Mouse (Mus musculus): ENCODE measurements around the gene Dlx6.

DNA sequence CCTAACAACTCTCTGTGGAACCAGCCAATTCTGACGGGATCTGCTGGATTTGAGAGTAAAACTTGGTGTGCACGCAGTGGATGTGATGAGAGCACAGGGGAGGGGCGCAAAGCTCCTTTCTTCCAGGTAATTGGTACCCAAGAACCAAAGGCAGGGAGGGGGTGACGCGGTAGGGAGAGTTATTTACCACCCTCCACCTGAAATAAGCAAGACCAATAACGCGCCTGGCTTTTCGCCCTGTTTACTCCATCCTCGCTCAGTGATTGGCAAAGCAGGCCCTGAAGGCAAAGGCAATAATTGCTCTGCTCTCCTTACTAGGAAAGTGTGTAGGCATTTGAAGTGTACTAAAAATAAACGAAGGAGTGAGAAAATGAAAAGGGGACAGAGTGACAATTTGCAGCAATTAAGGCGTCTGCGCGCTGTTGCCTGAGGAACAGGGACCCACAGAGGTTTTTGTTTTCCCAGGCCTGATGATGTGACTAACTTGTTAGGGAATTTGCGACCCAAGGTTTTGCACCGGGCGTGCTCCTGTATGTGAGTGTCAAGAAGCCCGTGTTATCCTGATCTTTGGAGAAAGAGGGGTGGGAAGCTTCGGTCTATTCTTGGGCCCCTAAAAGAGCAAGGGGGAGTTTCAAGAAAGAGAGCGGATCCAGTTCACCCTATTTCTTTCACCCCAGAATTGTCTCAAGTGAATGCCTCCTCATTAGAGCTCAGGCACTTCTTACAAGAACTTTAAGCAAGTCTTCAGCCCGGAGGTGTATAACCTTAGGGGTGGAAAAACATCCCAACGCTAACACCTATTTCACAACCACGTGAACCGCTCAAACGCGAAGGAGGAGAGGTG lies 8.0 kb upstream of the Dlx6 start:
- TF ChIP-seq CTCF (IDR thresholded peaks at IDR 0.05; ENCODE audit: extremely low read depth, insufficient read depth, low read length): no peak
- TF ChIP-seq POLR2A (IDR thresholded peaks at IDR 0.05; ENCODE audit: extremely low read depth, insufficient read depth, low read length): no peak
